Mouse (Mus musculus) lung, postnatal 0 days (tissue): ENCODE data around the gene St6galnac5.

Experiments
- CTCF ChIP-seq: IDR thresholded peaks from 2 replicates; pipeline ENCODE4 v1.5.1; 2016; ENCODE audit warnings: antibody characterized with exemption, mild to moderate bottlenecking
- EP300 ChIP-seq: IDR thresholded peaks from 2 replicates; pipeline ENCODE4 v1.6.1; 2016; ENCODE audit warnings: antibody characterized with exemption, mild to moderate bottlenecking, control low read depth

- TF ChIP-seq CTCF (no peak), EP300 (no peak)
Measured at GRCm38 (mm10) chr3:152998106-152998505, 16.1 kb upstream of the St6galnac5 start.
